Mouse (Mus musculus) bone marrow macrophage, adult 2 months (primary cell): ENCODE measurements around the gene Crebzf. TPM values are rescaled to one million over a fixed set of nuclear protein-coding genes. Genes with fewer than 3 reads are reported as not detected.

Source experiments
- H3K27ac ChIP-seq: 2 replicates; pipeline ENCODE4 v1.5.1; 2012; ENCODE audit warnings: low read depth, low read length; ENCODE audit not compliant: insufficient read depth
- H3K4me1 ChIP-seq: 2 replicates; pipeline ENCODE4 v1.6.1; 2012; ENCODE audit warnings: low read length; ENCODE audit not compliant: control insufficient read depth, insufficient read depth
- H3K4me3 ChIP-seq: 2 replicates; pipeline ENCODE4 v1.5.1; 2012; ENCODE audit warnings: mild to moderate bottlenecking, low read length, moderate library complexity; ENCODE audit not compliant: insufficient read depth
- CTCF ChIP-seq: IDR thresholded peaks from 2 replicates; pipeline ENCODE4 v1.5.1; 2012; ENCODE audit warnings: low read depth, mild to moderate bottlenecking, low read length, moderate library complexity
- POLR2A ChIP-seq: IDR thresholded peaks from 2 replicates; pipeline ENCODE4 v1.6.1; 2012; ENCODE audit warnings: mild to moderate bottlenecking, low read depth, low read length, borderline replicate concordance
- polyA plus RNA-seq: library from polyadenylated mRNA; stranded (reverse); fragments of >200 nt; gene quantifications from 2 replicates; pipeline ENCODE4 v1.2.4, GENCODE M21; 2012; ENCODE audit not compliant: missing spikeins, insufficient read depth, insufficient read length

The Crebzf gene
- polyA plus RNA-seq, 1 experiment, result 49.0 TPM

DNA sequence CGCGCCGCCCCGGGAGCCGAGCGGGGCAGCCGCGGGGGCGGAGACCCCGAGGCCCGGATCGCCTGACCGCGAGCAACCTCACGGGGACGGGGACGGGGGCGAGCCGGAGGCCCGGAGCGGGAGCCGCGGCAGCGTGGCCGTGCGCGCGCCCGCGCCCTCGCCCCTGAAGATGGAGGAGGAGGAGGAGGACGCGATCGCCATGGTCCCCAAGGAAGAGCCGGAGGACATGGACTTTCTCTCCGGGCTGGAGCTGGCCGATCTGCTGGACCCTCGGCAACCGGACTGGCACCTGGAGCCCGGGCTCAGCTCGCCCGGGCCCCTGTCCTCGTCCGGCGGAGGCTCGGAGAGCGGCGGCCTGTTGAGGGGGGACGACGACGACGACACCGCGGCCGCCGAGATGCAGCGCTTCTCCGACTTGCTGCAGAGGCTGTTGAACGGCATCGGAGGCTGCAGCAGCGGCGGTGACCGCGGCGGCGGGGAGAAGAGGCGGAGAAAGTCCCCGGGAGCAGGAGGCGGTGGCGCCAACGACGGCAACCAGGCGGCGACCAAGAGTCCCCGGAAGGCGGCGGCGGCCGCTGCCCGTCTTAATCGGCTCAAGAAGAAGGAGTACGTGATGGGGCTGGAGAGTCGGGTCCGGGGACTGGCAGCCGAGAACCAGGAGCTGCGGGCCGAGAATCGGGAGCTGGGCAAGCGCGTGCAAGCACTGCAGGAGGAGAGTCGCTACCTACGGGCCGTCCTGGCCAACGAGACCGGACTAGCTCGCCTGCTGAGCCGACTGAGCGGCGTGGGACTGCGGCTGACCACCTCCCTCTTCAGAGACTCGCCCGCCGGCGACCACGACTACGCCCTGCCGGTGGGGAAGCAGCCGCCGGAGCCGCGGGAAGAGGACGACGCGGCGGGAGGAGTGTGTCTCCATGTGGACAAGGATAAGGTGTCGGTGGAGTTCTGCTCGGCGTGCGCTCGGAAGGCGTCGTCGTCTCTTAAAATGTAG lies 867 bp downstream of the Crebzf start:
- Histone ChIP-seq H3K4me3 (peak overlapping the region; percentile 96), H3K4me1 (0 out of 2 replicates have a peak, but pooled peaks cover 2% of the 10 kb centered on the region), H3K27ac (peak overlapping the region; percentile 87)
- TF ChIP-seq CTCF, result no peak
- no peak for TF ChIP-seq POLR2A

GRCm38 (mm10) chr7:90444206-90444605 lies 1.7 kb downstream of the Crebzf start:
- TF ChIP-seq POLR2A, result no peak
- TF ChIP-seq CTCF, result no peak
- H3K27ac ChIP-seq, result no peak overlapping the region
- H3K4me3 ChIP-seq, result peak overlapping the region; percentile 96
- H3K4me1 ChIP-seq, result peaks cover 4% of the 10 kb centered on the region; the same call in 1 of the 2 replicates

DNA sequence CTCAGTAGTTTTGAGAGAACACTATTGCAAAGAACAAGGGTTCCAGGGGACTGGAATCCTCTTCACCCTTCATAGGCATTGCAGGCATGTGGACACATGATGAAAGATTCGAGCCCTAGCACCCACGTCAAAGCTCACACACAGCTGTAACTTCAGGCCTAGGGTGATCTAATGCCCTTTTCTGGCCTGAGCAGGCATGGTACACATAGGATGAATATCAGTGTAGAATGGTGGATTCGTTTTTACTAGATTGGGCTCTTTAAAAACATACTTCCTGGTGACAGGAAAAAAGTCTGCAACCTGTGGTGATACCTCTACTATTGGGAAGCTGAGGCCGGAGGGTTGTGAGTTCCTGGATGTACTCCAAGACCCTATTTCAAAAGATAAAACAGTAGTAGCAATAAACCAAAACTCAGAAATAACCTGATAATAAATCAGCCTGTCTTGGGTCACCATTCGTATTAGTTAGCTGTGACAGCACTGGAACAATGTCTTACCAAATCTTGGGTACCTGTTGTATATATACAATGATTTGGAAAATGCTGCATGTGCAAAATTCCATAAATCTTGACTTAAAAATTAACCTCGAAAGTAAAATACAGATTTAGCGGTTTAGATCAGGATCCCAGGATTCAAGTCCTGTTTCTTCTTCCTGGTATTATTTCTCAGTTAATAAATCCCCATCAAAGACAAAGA lies 13.8 kb downstream of the Crebzf start:
- Histone ChIP-seq H3K27ac (peak overlapping the region; percentile 86), H3K4me1 (peaks cover 2% of the 10 kb centered on the region), H3K4me3 (peak overlapping the region; percentile 97)
- TF ChIP-seq POLR2A (no peak), CTCF (no peak)

- Histone ChIP-seq H3K4me3 (peak within 1 kb of the TSS; percentile 97), H3K4me1 (peaks cover 2% of the 10 kb centered on the region), H3K27ac (peak within 1 kb of the TSS; percentile 86)
- TF ChIP-seq POLR2A, result peak; percentile 44; the same call in 1 of the 2 replicates
- TF ChIP-seq CTCF, result no peak
These were observed 14.4 kb downstream of the Crebzf start, which contains the start of gene Tmem126a for GRCm38 (mm10) chr7:90456845-90457468. Gene Tmem126a (minus strand): TSS chr7:90457229.

GRCm38 (mm10) chr7:90457517-90457916 lies 15.0 kb downstream of the Crebzf start:
- no peak for TF ChIP-seq CTCF
- TF ChIP-seq POLR2A, result no peak
- Histone ChIP-seq H3K4me1 (peaks cover 2% of the 10 kb centered on the region), H3K27ac (peak overlapping the region; percentile 62), H3K4me3 (peak overlapping the region; percentile 97)

DNA sequence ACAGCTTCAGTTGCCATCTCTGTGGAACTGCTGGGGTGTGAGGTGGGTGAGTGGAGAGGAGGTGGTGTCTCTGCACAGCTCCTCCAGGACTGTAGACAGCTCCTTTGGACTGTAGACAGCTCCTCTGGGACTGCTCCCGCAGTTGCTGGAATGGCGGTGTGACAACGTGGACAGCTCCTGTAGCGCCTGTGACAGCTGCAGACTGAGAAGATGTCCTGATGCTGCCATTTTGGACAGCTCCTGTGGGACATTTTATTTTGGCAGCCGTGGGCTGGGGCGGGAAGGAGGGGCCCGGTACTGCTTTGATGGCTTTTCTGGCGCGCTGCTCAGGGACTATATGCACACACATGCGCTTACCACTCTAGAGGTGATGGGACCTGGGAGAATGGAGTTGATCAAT lies 17.8 kb downstream of the Crebzf start:
- peaks cover 2% of the 10 kb centered on the region for H3K4me1 ChIP-seq
- H3K27ac ChIP-seq, result no peak overlapping the region
- TF ChIP-seq POLR2A, result no peak
- TF ChIP-seq CTCF, result no peak
- no peak overlapping the region for H3K4me3 ChIP-seq

DNA sequence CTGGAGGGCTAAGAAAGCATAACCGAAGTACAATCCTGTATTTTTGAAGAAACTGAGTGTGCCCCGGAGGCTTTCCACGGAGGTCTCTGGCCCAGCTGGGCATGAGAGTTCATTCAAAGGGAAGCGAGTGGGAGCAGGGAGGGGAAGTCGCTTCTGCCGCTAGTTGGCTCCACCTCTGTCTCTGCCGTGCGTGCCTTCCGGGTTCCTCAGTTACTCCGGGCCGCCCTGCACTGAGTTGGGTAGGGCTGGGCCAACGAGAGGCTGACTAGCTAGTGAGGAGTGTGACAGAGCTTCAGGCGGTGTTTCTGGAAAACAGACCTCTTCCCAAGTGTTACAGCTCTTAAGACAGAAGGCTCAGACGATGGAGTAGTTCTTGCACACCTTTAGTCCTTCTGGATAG lies 18.4 kb downstream of the Crebzf start:
- peaks cover 2% of the 10 kb centered on the region; the same call in 1 of the 2 replicates for H3K4me1 ChIP-seq
- H3K27ac ChIP-seq, result no peak overlapping the region
- TF ChIP-seq POLR2A, result no peak
- TF ChIP-seq CTCF, result no peak
- no peak overlapping the region for H3K4me3 ChIP-seq

DNA sequence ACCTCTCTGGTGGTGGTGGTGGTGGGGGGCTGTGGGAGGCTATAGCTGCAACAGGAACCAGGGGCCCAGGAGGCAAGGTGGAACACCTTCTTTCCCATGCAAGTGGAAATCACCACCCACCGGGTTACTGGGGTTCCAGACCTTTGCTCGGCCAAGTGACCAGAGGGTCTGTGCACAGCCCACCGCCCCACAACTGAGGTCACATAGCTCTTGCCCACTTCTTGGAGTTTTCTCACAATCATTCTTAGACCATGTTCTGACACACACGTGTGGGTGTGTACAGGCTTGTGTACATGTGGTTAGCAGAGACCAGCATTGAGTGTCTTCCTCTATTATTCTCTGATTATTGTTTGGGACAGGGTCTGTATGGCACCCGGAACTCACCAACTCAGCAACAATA lies 18.9 kb downstream of the Crebzf start:
- peaks cover 2% of the 10 kb centered on the region; the same call in 1 of the 2 replicates for H3K4me1 ChIP-seq
- H3K4me3 ChIP-seq, result no peak overlapping the region
- no peak overlapping the region for H3K27ac ChIP-seq
- no peak for TF ChIP-seq POLR2A

DNA sequence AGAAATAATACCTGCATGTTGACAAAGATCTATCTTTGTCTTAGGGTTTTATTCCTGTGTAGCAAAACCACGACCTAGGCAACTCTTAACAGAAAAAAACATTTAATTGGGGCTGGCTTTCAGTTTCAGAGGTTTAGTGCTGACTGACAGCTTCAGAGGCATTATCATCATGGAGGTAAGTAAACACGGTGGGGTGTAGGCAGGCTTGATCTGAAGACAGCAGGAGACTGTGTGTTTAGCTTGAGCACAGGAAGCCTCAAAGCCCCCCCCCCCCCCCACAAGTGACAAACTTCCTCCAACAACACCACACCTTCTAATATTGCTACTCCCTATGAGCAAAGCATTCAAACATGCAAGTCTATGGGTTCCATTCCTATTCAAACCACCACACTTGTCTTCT lies 31.0 kb downstream of the Crebzf start:
- Histone ChIP-seq H3K27ac (no peak overlapping the region), H3K4me3 (no peak overlapping the region), H3K4me1 (peaks cover 13% of the 10 kb centered on the region)
- TF ChIP-seq CTCF (no peak), POLR2A (no peak)
